Mouse (Mus musculus) MEL (cell line): ENCODE measurements around the gene Slc44a2. TPM values are rescaled to one million over a fixed set of nuclear protein-coding genes. Genes with fewer than 3 reads are reported as not detected.
A peak's percentile ranks its signal among the peaks of the same experiment; 100 is the strongest.

Experiments used
- DNase-seq: peaks from one replicate; pipeline ENCODE4 v3.0.0; 2011; ENCODE audit warnings: low read depth, low spot score
- H3K27ac ChIP-seq: 2 replicates; pipeline ENCODE4 v1.5.1; 2012; ENCODE audit warnings: low read depth, mild to moderate bottlenecking, control low read depth, low read length, moderate library complexity; ENCODE audit not compliant: control insufficient read depth
- H3K27me3 ChIP-seq, 2 experiments: fragments of 150-350 bp in 1 of 2; sonication (generic) in 1 of 2; 2 replicates each; pipeline ENCODE4 v1.6.1; 2012; ENCODE audit warnings: low read length in 2 of 2, mild to moderate bottlenecking in 2 of 2, improper control_type of control experiment in 1 of 2, moderate library complexity in 1 of 2; ENCODE audit not compliant: insufficient read depth in 2 of 2, control insufficient read depth in 1 of 2
- H3K36me3 ChIP-seq, 2 experiments: 2 replicates each; pipeline ENCODE4 v1.6.1; 2012 to 2014; ENCODE audit warnings: low read length in 2 of 2, improper control_type of control experiment in 1 of 2, inconsistent platforms in 1 of 2, mild to moderate bottlenecking in 1 of 2; ENCODE audit not compliant: insufficient read depth in 2 of 2, control insufficient read depth in 1 of 2
- H3K4me1 ChIP-seq, 2 experiments: fragments of 150-350 bp in 1 of 2; sonication (generic) in 1 of 2; 2 replicates each; pipeline ENCODE4 v1.6.1; 2012; ENCODE audit warnings: low read length in 2 of 2, improper control_type of control experiment in 1 of 2, mild to moderate bottlenecking in 1 of 2; ENCODE audit not compliant: insufficient read depth in 2 of 2, control insufficient read depth in 1 of 2
- H3K4me3 ChIP-seq, 2 experiments: fragments of 150-350 bp in 1 of 2; sonication (generic) in 1 of 2; 2 replicates each; pipeline ENCODE4 v1.5.1; 2012; ENCODE audit warnings: low read depth in 2 of 2, low read length in 2 of 2, mild to moderate bottlenecking in 2 of 2, moderate library complexity in 2 of 2, control low read depth in 1 of 2, improper control_type of control experiment in 1 of 2; ENCODE audit not compliant: control insufficient read depth in 1 of 2, insufficient read depth in 1 of 2
- H3K79me2 ChIP-seq: 2 replicates; pipeline ENCODE4 v1.6.1; 2012; ENCODE audit warnings: mild to moderate bottlenecking, low read length, moderate library complexity; ENCODE audit not compliant: control insufficient read depth, poor library complexity, insufficient read depth
- H3K9ac ChIP-seq: 2 replicates; pipeline ENCODE4 v1.6.1; 2012; ENCODE audit warnings: low read depth, mild to moderate bottlenecking, control low read depth, low read length, moderate library complexity; ENCODE audit not compliant: control insufficient read depth, poor library complexity, severe bottlenecking
- H3K9me3 ChIP-seq: fragments of 150-350 bp; sonication (generic); replicated peaks from 2 replicates; pipeline ENCODE4 v1.6.1; 2012; ENCODE audit warnings: mild to moderate bottlenecking, low read length, improper control_type of control experiment, moderate library complexity; ENCODE audit not compliant: insufficient read depth
- BHLHE40 ChIP-seq: IDR thresholded peaks from 2 replicates; pipeline ENCODE4 v1.6.1; 2012; ENCODE audit warnings: low read depth, mild to moderate bottlenecking, inconsistent platforms, low read length, improper control_type of control experiment, borderline replicate concordance
- CHD1 ChIP-seq: IDR thresholded peaks from 2 replicates; pipeline ENCODE4 v1.6.1; 2012; ENCODE audit warnings: low read depth, mild to moderate bottlenecking, inconsistent platforms, low read length, improper control_type of control experiment
- CHD2 ChIP-seq: IDR thresholded peaks from 2 replicates; pipeline ENCODE4 v1.6.1; 2011; ENCODE audit warnings: low read length, improper control_type of control experiment
- E2F4 ChIP-seq: IDR thresholded peaks from 2 replicates; pipeline ENCODE4 v1.6.1; 2011; ENCODE audit warnings: low read depth, low read length, improper control_type of control experiment, borderline replicate concordance
- ELF1 ChIP-seq: IDR thresholded peaks from 2 replicates; pipeline ENCODE4 v1.6.1; 2014; ENCODE audit warnings: low read depth, mild to moderate bottlenecking, inconsistent platforms, low read length, improper control_type of control experiment, moderate library complexity
- EP300 ChIP-seq, 2 experiments: IDR thresholded peaks; 2 replicates each; pipeline ENCODE4 v1.6.1; 2011; ENCODE audit warnings: improper control_type of control experiment in 2 of 2, low read length in 2 of 2, low read depth in 1 of 2, mild to moderate bottlenecking in 1 of 2
- ETS1 ChIP-seq: IDR thresholded peaks from 2 replicates; pipeline ENCODE4 v1.6.1; 2012; ENCODE audit warnings: low read depth, mild to moderate bottlenecking, inconsistent platforms, low read length, improper control_type of control experiment, moderate library complexity
- GABPA ChIP-seq: IDR thresholded peaks from 2 replicates; pipeline ENCODE4 v1.6.1; 2012; ENCODE audit warnings: low read depth, mild to moderate bottlenecking, inconsistent platforms, low read length, improper control_type of control experiment, moderate library complexity
- GATA1 ChIP-seq: IDR thresholded peaks from 2 replicates; pipeline ENCODE4 v1.6.1; 2011; ENCODE audit warnings: low read depth, low read length, improper control_type of control experiment
- JUND ChIP-seq: IDR thresholded peaks from 2 replicates; pipeline ENCODE4 v1.6.1; 2011; ENCODE audit warnings: low read depth, mild to moderate bottlenecking, improper control_type of control experiment, low read length
- KAT2A ChIP-seq: conservative IDR thresholded peaks from 2 replicates; pipeline ENCODE4 v1.6.1; 2012; ENCODE audit warnings: low read depth, low read length, improper control_type of control experiment, inconsistent platforms
- MAFK ChIP-seq: IDR thresholded peaks from 2 replicates; pipeline ENCODE4 v1.6.1; 2011; ENCODE audit warnings: low read depth, mild to moderate bottlenecking, low read length, improper control_type of control experiment, borderline replicate concordance
- MAX ChIP-seq: IDR thresholded peaks from 2 replicates; pipeline ENCODE4 v1.6.1; 2011; ENCODE audit warnings: low read length, improper control_type of control experiment
- MAZ ChIP-seq: IDR thresholded peaks from 2 replicates; pipeline ENCODE4 v1.6.1; 2012; ENCODE audit warnings: low read depth, mild to moderate bottlenecking, inconsistent platforms, low read length, improper control_type of control experiment
- MEF2A ChIP-seq: IDR thresholded peaks from 2 replicates; pipeline ENCODE4 v1.6.1; 2014; ENCODE audit warnings: low read depth, mild to moderate bottlenecking, inconsistent platforms, low read length, improper control_type of control experiment; ENCODE audit not compliant: poor library complexity, insufficient replicate concordance, severe bottlenecking; ENCODE audit errors: extremely low read depth
- MXI1 ChIP-seq: IDR thresholded peaks from 2 replicates; pipeline ENCODE4 v1.6.1; 2011; ENCODE audit warnings: mild to moderate bottlenecking, low read depth, low read length, improper control_type of control experiment
- MYB ChIP-seq: IDR thresholded peaks from 2 replicates; pipeline ENCODE4 v1.6.1; 2011; ENCODE audit warnings: mild to moderate bottlenecking, low read depth, low read length, improper control_type of control experiment
- MYC ChIP-seq: IDR thresholded peaks from 2 replicates; pipeline ENCODE4 v1.6.1; 2011; ENCODE audit warnings: low read depth, mild to moderate bottlenecking, low read length, improper control_type of control experiment, moderate library complexity
- NELFE ChIP-seq: IDR thresholded peaks from 2 replicates; pipeline ENCODE4 v1.6.1; 2011; ENCODE audit warnings: low read depth, low read length, improper control_type of control experiment
- POLR2A ChIP-seq, 2 experiments: IDR thresholded peaks; 2 replicates each; pipeline ENCODE4 v1.6.1; 2011 to 2012; ENCODE audit warnings: low read length in 2 of 2, mild to moderate bottlenecking in 2 of 2, control low read depth in 1 of 2, improper control_type of control experiment in 1 of 2, low read depth in 1 of 2, moderate library complexity in 1 of 2; ENCODE audit not compliant: control insufficient read depth in 1 of 2, insufficient read depth in 1 of 2, poor library complexity in 1 of 2
- POLR2AphosphoS5 ChIP-seq: IDR thresholded peaks from 2 replicates; pipeline ENCODE4 v1.6.1; 2012; ENCODE audit warnings: low read depth, borderline replicate concordance, mild to moderate bottlenecking, inconsistent platforms, low read length, moderate library complexity, mixed read lengths
- RCOR1 ChIP-seq: IDR thresholded peaks from 2 replicates; pipeline ENCODE4 v1.6.1; 2012; ENCODE audit warnings: low read depth, mild to moderate bottlenecking, inconsistent platforms, low read length, improper control_type of control experiment
- SIN3A ChIP-seq: IDR thresholded peaks from 2 replicates; pipeline ENCODE4 v1.6.1; 2012; ENCODE audit warnings: low read length, improper control_type of control experiment, inconsistent platforms
- SMC3 ChIP-seq: IDR thresholded peaks from 2 replicates; pipeline ENCODE4 v1.6.1; 2011; ENCODE audit warnings: low read depth, low read length, improper control_type of control experiment
- TAL1 ChIP-seq: IDR thresholded peaks from 2 replicates; pipeline ENCODE4 v1.6.1; 2012; ENCODE audit warnings: mild to moderate bottlenecking, inconsistent platforms, low read length, moderate library complexity, mixed read lengths
- TBP ChIP-seq: IDR thresholded peaks from 2 replicates; pipeline ENCODE4 v1.8.0; 2011; ENCODE audit warnings: low read depth, low read length, improper control_type of control experiment
- TCF12 ChIP-seq: IDR thresholded peaks from 2 replicates; pipeline ENCODE4 v1.6.1; 2014; ENCODE audit warnings: low read depth, mild to moderate bottlenecking, inconsistent platforms, low read length, improper control_type of control experiment, moderate library complexity
- USF2 ChIP-seq, 2 experiments: IDR thresholded peaks; 2 replicates each; pipeline ENCODE4 v1.6.1; 2011 to 2012; ENCODE audit warnings: improper control_type of control experiment in 2 of 2, low read length in 2 of 2, borderline replicate concordance in 1 of 2, inconsistent platforms in 1 of 2, low read depth in 1 of 2, mild to moderate bottlenecking in 1 of 2; ENCODE audit not compliant: insufficient read depth in 1 of 2
- ZC3H11A ChIP-seq: IDR thresholded peaks from 2 replicates; pipeline ENCODE4 v1.6.1; 2012; ENCODE audit warnings: low read depth, mild to moderate bottlenecking, inconsistent platforms, low read length, improper control_type of control experiment
- ZKSCAN1 ChIP-seq: IDR thresholded peaks from 2 replicates; pipeline ENCODE4 v1.6.1; 2012; ENCODE audit warnings: low read depth, mild to moderate bottlenecking, inconsistent platforms, low read length, improper control_type of control experiment, moderate library complexity
- ZMIZ1 ChIP-seq: IDR thresholded peaks from 2 replicates; pipeline ENCODE4 v1.6.1; 2012; ENCODE audit warnings: low read depth, mild to moderate bottlenecking, inconsistent platforms, low read length, improper control_type of control experiment, moderate library complexity
- ZNF384 ChIP-seq: IDR thresholded peaks from 2 replicates; pipeline ENCODE4 v1.6.1; 2012; ENCODE audit warnings: low read depth, mild to moderate bottlenecking, inconsistent platforms, low read length, improper control_type of control experiment
- polyA plus RNA-seq, 2 experiments: library from polyadenylated mRNA; stranded (reverse) in 1 of 2; unstranded in 1 of 2; fragments of >175 nt in 1 of 2; fragments of >200 nt in 1 of 2; gene quantifications; 2 replicates each; pipeline versions ENCODE4 v1.2.1 to v1.2.4; 2012; ENCODE audit warnings: low replicate concordance in 2 of 2, low read depth in 1 of 2; ENCODE audit not compliant: insufficient read length in 2 of 2, insufficient read depth in 1 of 2, missing spikeins in 1 of 2
- total RNA-seq: library from RNA; depleted of rRNA; stranded (reverse); fragments of 300-350 nt; gene quantifications from 2 replicates; pipeline ENCODE4 v1.2.3, GENCODE M21; 2012

The Slc44a2 gene
- total and polyA plus RNA-seq, 3 experiments: 27.3 to 121 TPM; not detected in 1

GRCm38 (mm10) chr9:21351178-21351577, 30.7 kb downstream of the Slc44a2 start (continued):
- no peak for TF ChIP-seq POLR2AphosphoS5
- TF ChIP-seq GATA1: peak; percentile 27; the same call in 1 of the 2 replicates
- TF ChIP-seq ZMIZ1: no peak
- TF ChIP-seq MAFK: no peak
- TF ChIP-seq USF2 (IDR thresholded peaks at IDR 0.05; ENCODE audit: borderline replicate concordance in 1 of 2, insufficient read depth in 1 of 2, low read depth in 1 of 2, low read length in 2 of 2): no peak
- peak; percentile 49 for TF ChIP-seq NELFE
- TF ChIP-seq SMC3: no peak
- TF ChIP-seq ZC3H11A: no peak
- TF ChIP-seq ZKSCAN1: no peak
- no peak; the same call in 1 of the 2 replicates for TF ChIP-seq JUND
- TF ChIP-seq MAX: peak; percentile 83
- peak; percentile 60; the same call in 1 of the 2 replicates for TF ChIP-seq MXI1
- TF ChIP-seq SIN3A: no peak
- no peak for TF ChIP-seq E2F4
- TF ChIP-seq, all 39 proteins: peak for 11

- peak overlapping the region; percentile 70 for H3K9ac ChIP-seq
- no peaks in the 10 kb centered on the region for H3K27me3 ChIP-seq
- peak overlapping the region; percentile 86 for H3K27ac ChIP-seq
- no peaks in the 10 kb centered on the region for H3K9me3 ChIP-seq
- H3K4me3 ChIP-seq: peak overlapping the region; percentile 51 to 53
- peaks cover 15% of the 10 kb centered on the region for H3K79me2 ChIP-seq
- no peak for DNase-seq
- H3K36me3 ChIP-seq: peaks cover 0 to 21% of the 10 kb centered on the region in 2 experiments; a peak in 3 of 4 replicates
- H3K4me1 ChIP-seq: peaks cover 11 to 26% of the 10 kb centered on the region in 2 experiments
- TF ChIP-seq ZMIZ1 (no peak), ZNF384 (peak; percentile 98), MAZ (0 out of 2 replicates have a peak, but pooled peaks have one; percentile 36), ETS1 (no peak; the same call in 1 of the 2 replicates), SMC3 (no peak), GATA1 (peak; percentile 35; the same call in 1 of the 2 replicates), GABPA (no peak), TBP (no peak), MYC (no peak), MAX (no peak), MXI1 (no peak), MEF2A (no peak), POLR2AphosphoS5 (no peak), POLR2A (IDR thresholded peaks at IDR 0.05; ENCODE audit: control insufficient read depth in 1 of 2, insufficient read depth in 1 of 2, low read depth in 1 of 2, low read length in 2 of 2, poor library complexity in 1 of 2) (no peak), CHD1 (peak; percentile 98), USF2 (IDR thresholded peaks at IDR 0.05; ENCODE audit: borderline replicate concordance in 1 of 2, insufficient read depth in 1 of 2, low read depth in 1 of 2, low read length in 2 of 2) (no peak), KAT2A (no peak), RCOR1 (peak; percentile 57; the same call in 1 of the 2 replicates), MYB (no peak), E2F4 (0 out of 2 replicates have a peak, but pooled peaks have one; percentile 26), ELF1 (no peak), TAL1 (no peak), MAFK (no peak), TCF12 (no peak), CHD2 (no peak), BHLHE40 (no peak), EP300 (IDR thresholded peaks at IDR 0.05; ENCODE audit: low read depth in 1 of 2, low read length in 2 of 2) (peak in 1 of 2 experiments; percentile 10; a peak in 2 of 4 replicates)
These were observed 31.3 kb downstream of the Slc44a2 start for GRCm38 (mm10) chr9:21351702-21352377.
